Mouse (Mus musculus) testis, adult 2 months (tissue): ENCODE results near the gene Fancg.

Experiments
- CTCF ChIP-seq: fragments of 200-500 bp; IDR thresholded peaks from 2 replicates; pipeline ENCODE4 v1.5.1; 2012; ENCODE audit warnings: low read depth, mild to moderate bottlenecking, inconsistent platforms, low read length, moderate library complexity; ENCODE audit not compliant: control insufficient read depth, insufficient read depth, insufficient replicate concordance
- POLR2A ChIP-seq: fragments of 200-500 bp; IDR thresholded peaks from 2 replicates; pipeline ENCODE4 v1.6.1; 2012; ENCODE audit warnings: low read depth, mild to moderate bottlenecking, inconsistent platforms, low read length, moderate library complexity; ENCODE audit not compliant: control insufficient read depth

GRCm38 (mm10) chr4:42988296-42988695 is 22.0 kb downstream of the Fancg start:
- TF ChIP-seq CTCF, result no peak
- no peak for TF ChIP-seq POLR2A
